Mouse (Mus musculus): Measurements from ENCODE around the gene Ptpn14. TPM values are rescaled to one million over a fixed set of nuclear protein-coding genes. Genes with fewer than 3 reads are reported as not detected.

The Ptpn14 gene
- polyA plus RNA-seq, 1 experiment from 2014 or later: 6.3 TPM

Other genes with a start within 250 kb of the Ptpn14 start
- gene Cenpf, start 40.2 kb upstream of the Ptpn14 start, polyA plus RNA-seq (2016; fragmentation: Nextera tagmentation; extraction: Ambion mirVana): 78.5 and 93.0 TPM in 2 replicates
- gene Smyd2, start 194.1 kb downstream of the Ptpn14 start, polyA plus RNA-seq (2016; fragmentation: Nextera tagmentation; extraction: Ambion mirVana): 79.5 and 89.4 TPM in 2 replicates